9 mouse cellular contexts compared by ENCODE assay signal in the genomic region with DNA sequence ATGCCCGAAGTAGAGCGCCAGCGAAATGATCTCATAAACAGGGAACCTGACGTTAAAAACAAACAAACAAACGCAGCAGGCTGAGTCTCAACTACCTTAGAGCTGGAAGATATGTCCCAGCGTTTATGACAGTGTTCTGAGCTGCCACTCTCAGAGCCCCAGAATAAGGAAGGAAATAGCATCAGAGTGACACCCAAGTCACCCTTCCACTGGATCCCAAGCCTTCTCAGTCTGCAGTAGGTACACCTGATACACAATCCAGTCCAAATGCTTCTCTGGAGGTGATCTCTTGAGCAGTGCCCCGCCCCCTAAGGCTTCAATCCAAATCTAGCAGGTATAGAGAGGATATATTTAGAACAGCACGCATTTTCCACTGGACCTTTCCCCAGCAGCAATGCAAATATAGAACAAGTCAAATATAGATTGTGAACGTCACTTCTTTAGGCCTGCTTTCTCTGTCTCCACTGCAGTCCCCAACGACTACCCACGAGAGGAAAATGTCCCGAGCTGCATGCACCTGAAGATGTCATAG. TPM values are rescaled to one million over a fixed set of nuclear protein-coding genes. Genes with fewer than 3 reads are reported as not detected.
DNase-seq lines count a peak whose midpoint lies in the region; ATAC-seq and TF ChIP-seq lines count a peak whose summit lies in the region.
"Had no signal": no experiment of that assay in that cellular context is flagged by ENCODE, and none has a peak within 500 bp of the region (broad histone marks: within the 10 kb centered on the region; RNA-seq: fewer than 3 reads in every experiment).

No protein-coding gene starts in this region.

- H3K9ac ChIP-seq in hindbrain, embryonic 11.5 days (ENCODE audit: low read depth, low read length), result no peak overlapping the region
- H3K9ac ChIP-seq in liver, embryonic 14.5 days (replicated peaks), result peak overlapping the region; percentile 67

- no peaks in the 10 kb centered on the region for H3K27me3 ChIP-seq in hindbrain, embryonic 11.5 days (ENCODE audit: control insufficient read depth, insufficient read depth, low read length)
- H3K27me3 ChIP-seq in liver, embryonic 14.5 days (ENCODE audit: control insufficient read depth, insufficient read depth, low read length), result no peaks in the 10 kb centered on the region
- H3K27me3 ChIP-seq in spleen, adult 2 months (ENCODE audit: control insufficient read depth, insufficient read depth, low read length), result no peaks in the 10 kb centered on the region

- H3K4me3 ChIP-seq in hindbrain, embryonic 11.5 days (ENCODE audit: low read depth, low read length), result peak overlapping the region; percentile 83
- H3K4me3 ChIP-seq in liver, embryonic 14.5 days (ENCODE audit: insufficient read depth in 1 of 2, low read depth in 2 of 2, low read length in 2 of 2), result peak overlapping the region; percentile 63 to 77
- peak overlapping the region; percentile 50; the same call in 1 of the 2 replicates for H3K4me3 ChIP-seq in spleen, adult 2 months (ENCODE audit: extremely low read depth, insufficient read depth, insufficient read length)

- 43% methylated on average over 12 of the region's 12 CpGs for WGBS in hindbrain, embryonic 11.5 days
- 35% methylated on average over 12 of the region's 12 CpGs for WGBS in liver, embryonic 14.5 days (ENCODE audit: insufficient replicate concordance)
- 27% methylated on average over 12 of the region's 12 CpGs for WGBS in spleen, adult 2 months

- H3K4me2 ChIP-seq in hindbrain, embryonic 11.5 days (replicated peaks; ENCODE audit: low read depth, low read length), result peak overlapping the region; percentile 75
- peak overlapping the region; percentile 93 for H3K4me2 ChIP-seq in liver, embryonic 14.5 days (ENCODE audit: low read depth)

- no peaks in the 10 kb centered on the region for H3K9me3 ChIP-seq in hindbrain, embryonic 11.5 days (ENCODE audit: control insufficient read depth, low read length)
- no peaks in the 10 kb centered on the region for H3K9me3 ChIP-seq in liver, embryonic 14.5 days (ENCODE audit: control insufficient read depth, low read length)

- 0 out of 2 replicates have a peak, but pooled peaks cover 3% of the 10 kb centered on the region for H3K4me1 ChIP-seq in hindbrain, embryonic 11.5 days (replicated peaks; ENCODE audit: control insufficient read depth, insufficient read depth, low read length)
- H3K4me1 ChIP-seq in liver, embryonic 14.5 days (replicated peaks; ENCODE audit: control insufficient read depth in 2 of 2, insufficient read depth in 2 of 2, low read length in 1 of 2), result peaks cover 6 to 10% of the 10 kb centered on the region in 2 experiments
- H3K4me1 ChIP-seq in spleen, adult 2 months (ENCODE audit: control insufficient read depth, insufficient read depth, insufficient read length), result peaks cover 5% of the 10 kb centered on the region; the same call in 1 of the 2 replicates

- no peak for TF ChIP-seq EP300 in liver, embryonic 14.5 days (IDR thresholded peaks at IDR 0.05; ENCODE audit: low read depth)

- no peak for TF ChIP-seq CTCF in liver, embryonic 14.5 days (IDR thresholded peaks at IDR 0.05; ENCODE audit: low read depth)
- TF ChIP-seq CTCF in spleen, adult 2 months (IDR thresholded peaks at IDR 0.05; ENCODE audit: extremely low read depth, insufficient read depth, insufficient read length, insufficient replicate concordance), result no peak

- no peak for TF ChIP-seq POLR2A in spleen, adult 2 months (IDR thresholded peaks at IDR 0.05; ENCODE audit: low read depth, low read length)

- H3K27ac ChIP-seq in hindbrain, embryonic 11.5 days (ENCODE audit: low read depth, low read length), result no peak overlapping the region
- no peak overlapping the region for H3K27ac ChIP-seq in liver, embryonic 14.5 days
- H3K27ac ChIP-seq in spleen, adult 2 months (ENCODE audit: insufficient read depth, low read length), result no peak overlapping the region

- peak; percentile 34 for ATAC-seq in common myeloid progenitor, adult 5-6 weeks (replicated peaks; ENCODE audit: low read depth, poor library complexity, severe bottlenecking)
- ATAC-seq in hindbrain, embryonic 11.5 days (ENCODE audit: low FRiP score), result 0 out of 2 replicates have a peak, but pooled peaks have one; percentile 1
- ATAC-seq in liver, embryonic 14.5 days (ENCODE audit: insufficient read depth), result no peak

- peak; percentile 2 for DNase-seq in spleen, adult 12 weeks (ENCODE audit: low spot score)
- no peak for DNase-seq in spleen, postnatal 4 days (ENCODE audit: low spot score in 2 of 2)
- no peak for DNase-seq in hindbrain, embryonic 11.5 days (ENCODE audit: low spot score)
- DNase-seq in liver, embryonic 14.5 days (ENCODE audit: low read depth in 3 of 3, low spot score in 3 of 3), result no peak
- DNase-seq in spleen, adult 2 months (ENCODE audit: low read depth in 1 of 2, low spot score in 2 of 2), result peak in 1 of 2 experiments; percentile 9
- DNase-seq in adrenal gland, adult 2 months, result no peak
- no peak for DNase-seq in embryo, embryonic 10.5 days (ENCODE audit: low spot score)

- no peaks in the 10 kb centered on the region for H3K36me3 ChIP-seq in hindbrain, embryonic 11.5 days (ENCODE audit: control insufficient read depth, insufficient read depth, low read length)
- no peaks in the 10 kb centered on the region for H3K36me3 ChIP-seq in liver, embryonic 14.5 days (replicated peaks; ENCODE audit: control insufficient read depth, insufficient read depth, low read depth)
- no peaks in the 10 kb centered on the region for H3K36me3 ChIP-seq in spleen, adult 2 months (ENCODE audit: control insufficient read depth, insufficient read depth, low read length)

RNA-seq across cellular contexts. Expression of gene Chml, which starts 0.8 kb away (rescaled TPM):
- total RNA-seq in common myeloid progenitor, adult 5-6 weeks (2017), result 17.8 and 26.8 TPM in 2 replicates
- polyA plus RNA-seq in hindbrain, embryonic 11.5 days (2014; fragmentation: Nextera tagmentation; extraction: Ambion mirVana), result 6.4 and 6.7 TPM in 2 replicates
- 0.74 and 1.1 TPM in 2 replicates for polyA plus RNA-seq in liver, embryonic 14.5 days (2012; rRNA removed)
- polyA plus RNA-seq in liver, embryonic 14.5 days (2014; fragmentation: Nextera tagmentation; extraction: Ambion mirVana), result 0.81 and 0.82 TPM in 2 replicates
- polyA plus RNA-seq in spleen, adult 2 months (2012; rRNA removed), result 4.6 and 16.3 TPM in 2 replicates
- 1 to 10 TPM; 7.3 to 8.0 TPM for total RNA-seq in adrenal gland, adult 2 months (2021)
- polyA plus RNA-seq in adrenal gland, adult 2 months (2012; rRNA removed), result 62.7 and 91.6 TPM in 2 replicates

RNA-seq across cellular contexts. Expression of gene Opn3, which starts 0.9 kb away (rescaled TPM):
- 1.9 TPM in 1 of 2 replicates, not detected in the other for total RNA-seq in common myeloid progenitor, adult 5-6 weeks (2017)
- 9.2 and 12.4 TPM in 2 replicates for polyA plus RNA-seq in hindbrain, embryonic 11.5 days (2014; fragmentation: Nextera tagmentation; extraction: Ambion mirVana)
- polyA plus RNA-seq in liver, embryonic 14.5 days (2012; rRNA removed), result 0.50 and 0.54 TPM in 2 replicates
- 1.1 TPM in 2 replicates for polyA plus RNA-seq in liver, embryonic 14.5 days (2014; fragmentation: Nextera tagmentation; extraction: Ambion mirVana)
- 1.4 and 2.8 TPM in 2 replicates for polyA plus RNA-seq in spleen, adult 2 months (2012; rRNA removed)
- 10 to 100 TPM; 10.9 to 17.2 TPM for total RNA-seq in adrenal gland, adult 2 months (2021)
- polyA plus RNA-seq in adrenal gland, adult 2 months (2012; rRNA removed), result 8.3 and 9.5 TPM in 2 replicates

RNA-seq across cellular contexts. Expression of gene Wdr64, which starts 4.9 kb away (rescaled TPM):
- total RNA-seq in common myeloid progenitor, adult 5-6 weeks (2017), result not detected in 2 replicates
- polyA plus RNA-seq in hindbrain, embryonic 11.5 days (2014; fragmentation: Nextera tagmentation; extraction: Ambion mirVana), result 0.12 TPM in 1 of 2 replicates, not detected in the other
- polyA plus RNA-seq in liver, embryonic 14.5 days (2012; rRNA removed), result not detected in 2 replicates
- polyA plus RNA-seq in liver, embryonic 14.5 days (2014; fragmentation: Nextera tagmentation; extraction: Ambion mirVana), result not detected in 2 replicates
- polyA plus RNA-seq in spleen, adult 2 months (2012; rRNA removed), result not detected in 2 replicates
- not detected for total RNA-seq in adrenal gland, adult 2 months (2021)
- polyA plus RNA-seq in adrenal gland, adult 2 months (2012; rRNA removed), result not detected in 2 replicates
- total RNA-seq: neutrophil, adult 5-6 weeks had no signal
